Mouse (Mus musculus): Measurements from ENCODE around the gene Tmem141. TPM values are rescaled to one million over a fixed set of nuclear protein-coding genes. Genes with fewer than 3 reads are reported as not detected.

Tmem141 gene
- polyA plus RNA-seq (2016; fragmentation: Nextera tagmentation; extraction: Ambion mirVana): 16.6 and 17.2 TPM in 2 replicates

DNA sequence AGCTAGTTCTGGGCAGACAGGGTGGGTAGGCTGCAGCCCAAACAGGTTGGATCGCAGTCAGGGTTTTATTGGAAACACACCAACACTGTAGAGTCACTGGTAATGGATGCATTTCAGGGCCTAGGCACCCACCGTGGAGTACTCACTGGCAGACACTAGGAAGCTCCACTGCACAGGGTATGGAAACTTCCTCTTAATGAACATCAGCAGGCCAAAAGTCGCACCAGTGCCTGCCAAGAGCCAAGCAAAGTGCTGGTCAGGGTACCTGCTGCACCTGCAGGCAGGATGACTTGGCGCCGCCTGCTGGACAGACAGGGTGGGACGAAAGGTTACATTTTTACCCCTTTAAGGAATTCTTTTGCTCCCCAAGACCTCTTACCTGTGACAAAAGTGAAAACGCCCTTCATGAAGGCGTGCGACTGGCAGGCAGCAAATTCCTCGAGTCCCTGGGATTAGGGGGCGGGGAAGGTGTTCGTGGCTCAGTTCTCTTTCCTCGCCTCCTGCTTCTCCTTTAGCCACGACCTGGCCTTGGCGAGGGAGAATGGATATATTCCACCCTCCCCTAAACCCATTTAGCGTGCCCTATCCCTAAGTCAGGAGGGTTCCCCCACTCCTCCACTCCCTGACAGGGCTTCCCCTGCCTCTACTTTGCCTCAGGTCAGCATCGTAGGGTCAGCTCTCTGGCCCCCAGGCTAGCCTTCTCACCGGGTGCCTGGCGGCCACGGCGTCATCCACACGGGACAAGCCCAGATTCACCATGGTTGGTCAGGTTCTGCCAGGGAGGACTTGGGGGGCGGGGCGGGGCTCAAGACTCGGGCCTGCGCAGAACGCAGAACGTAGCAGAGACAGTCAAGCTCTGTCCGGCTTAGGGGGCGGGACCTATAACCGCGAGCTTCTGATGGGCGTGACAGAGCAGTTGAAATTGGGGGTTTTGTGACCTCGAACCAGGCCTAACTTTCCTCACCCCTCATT lies at the start of gene Tmem141:
TSS of gene Tmem141 (minus strand) at position 777 of the 972 bp plus-strand sequence.
- H3K36me3 ChIP-seq (replicated peaks): no peaks in the 10 kb centered on the region
- H3K9me3 ChIP-seq: no peaks in the 10 kb centered on the region
- peak within 1 kb of the TSS; percentile 62 for H3K4me3 ChIP-seq
- peaks cover 38% of the 10 kb centered on the region for H3K27me3 ChIP-seq (replicated peaks; ENCODE audit: low read depth, poor library complexity, severe bottlenecking)
- H3K27ac ChIP-seq (replicated peaks): peak within 1 kb of the TSS; percentile 77
- 5% methylated on average over 34 of the region's 34 CpGs for WGBS
- peak; percentile 90 for DNase-seq (ENCODE audit: low spot score)
- peaks cover 21% of the 10 kb centered on the region for H3K4me1 ChIP-seq

GRCm38 (mm10) chr2:25666516-25666915 lies 44.7 kb upstream of the Tmem141 start:
- DNase-seq (ENCODE audit: low spot score): no peak
- no peaks in the 10 kb centered on the region for H3K27me3 ChIP-seq (replicated peaks; ENCODE audit: low read depth, poor library complexity, severe bottlenecking)
- 66% methylated on average over 1 of the region's 1 CpGs for WGBS
- no peaks in the 10 kb centered on the region for H3K9me3 ChIP-seq
- no peak overlapping the region for H3K27ac ChIP-seq (replicated peaks)
- H3K36me3 ChIP-seq (replicated peaks): no peaks in the 10 kb centered on the region
- no peaks in the 10 kb centered on the region for H3K4me1 ChIP-seq
- H3K4me3 ChIP-seq: no peak overlapping the region

DNA sequence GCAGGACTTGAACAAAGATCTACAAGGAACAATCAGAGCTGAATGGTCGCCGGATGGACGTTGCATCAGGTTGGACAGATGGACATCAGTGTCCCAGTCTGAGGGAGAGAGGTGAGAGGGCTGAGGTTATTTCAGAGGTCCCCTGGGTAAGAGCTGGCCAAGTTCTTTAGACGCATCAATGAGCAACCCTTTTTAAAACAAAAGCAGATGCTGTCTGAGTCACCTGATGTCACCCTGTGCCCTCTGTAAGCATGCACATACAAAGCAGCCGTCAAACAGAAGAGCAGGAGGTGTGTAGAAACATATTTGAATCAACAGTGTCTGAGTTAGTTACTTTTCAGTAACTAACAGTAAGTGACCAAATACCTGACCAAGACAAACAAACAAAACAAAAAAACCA lies 42.3 kb upstream of the Tmem141 start:
- Histone ChIP-seq H3K4me3 (no peak overlapping the region), H3K4me1 (no peaks in the 10 kb centered on the region), H3K27ac (replicated peaks) (no peak overlapping the region), H3K9me3 (no peaks in the 10 kb centered on the region), H3K36me3 (replicated peaks) (no peaks in the 10 kb centered on the region), H3K27me3 (replicated peaks; ENCODE audit: low read depth, poor library complexity, severe bottlenecking) (no peaks in the 10 kb centered on the region)
- WGBS: 75% methylated on average over 5 of the region's 5 CpGs
- no peak for DNase-seq (ENCODE audit: low spot score)

DNA sequence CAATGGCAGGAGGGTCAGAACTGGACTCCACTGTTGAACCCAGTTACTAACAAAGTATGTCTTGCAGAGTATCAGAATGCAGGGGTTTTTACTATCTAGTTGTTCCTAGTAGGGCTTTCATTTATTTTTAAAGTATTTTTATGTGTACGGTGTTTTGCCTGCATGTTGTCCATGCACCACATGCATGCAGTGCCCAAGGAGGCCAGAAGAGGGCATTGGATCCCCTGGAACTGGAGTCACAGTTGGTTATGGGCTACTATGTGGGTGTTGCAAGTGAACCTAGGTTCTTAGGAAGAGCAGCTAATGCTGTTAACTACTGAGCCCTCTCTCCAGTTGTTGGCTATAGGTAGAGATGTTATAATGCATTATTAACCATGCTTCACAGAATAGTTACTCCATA lies 41.7 kb upstream of the Tmem141 start:
- DNase-seq (ENCODE audit: low spot score): peak; percentile 55
- H3K27me3 ChIP-seq (replicated peaks; ENCODE audit: low read depth, poor library complexity, severe bottlenecking): no peaks in the 10 kb centered on the region
- H3K4me1 ChIP-seq: no peaks in the 10 kb centered on the region
- 68% methylated on average over 1 of the region's 1 CpGs for WGBS
- H3K9me3 ChIP-seq: no peaks in the 10 kb centered on the region
- H3K36me3 ChIP-seq (replicated peaks): no peaks in the 10 kb centered on the region
- no peak overlapping the region for H3K27ac ChIP-seq (replicated peaks)
- no peak overlapping the region for H3K4me3 ChIP-seq

GRCm38 (mm10) chr2:25661245-25661970 lies 39.6 kb upstream of the Tmem141 start:
- H3K27me3 ChIP-seq (replicated peaks; ENCODE audit: low read depth, poor library complexity, severe bottlenecking): no peaks in the 10 kb centered on the region
- H3K9me3 ChIP-seq: no peaks in the 10 kb centered on the region
- no peaks in the 10 kb centered on the region for H3K36me3 ChIP-seq (replicated peaks)
- 86% methylated on average over 6 of the region's 6 CpGs for WGBS
- H3K27ac ChIP-seq (replicated peaks): no peak overlapping the region
- H3K4me3 ChIP-seq: no peak overlapping the region
- no peak for DNase-seq (ENCODE audit: low spot score)
- H3K4me1 ChIP-seq: no peaks in the 10 kb centered on the region

- no peaks in the 10 kb centered on the region for H3K27me3 ChIP-seq (replicated peaks; ENCODE audit: low read depth, poor library complexity, severe bottlenecking)
- H3K9me3 ChIP-seq: no peaks in the 10 kb centered on the region
- 0 out of 2 replicates have a peak, but pooled peaks cover under 1% of the 10 kb centered on the region for H3K4me1 ChIP-seq
- H3K36me3 ChIP-seq (replicated peaks): no peaks in the 10 kb centered on the region
- no peak overlapping the region for H3K27ac ChIP-seq (replicated peaks)
- no peak for DNase-seq (ENCODE audit: low spot score)
- H3K4me3 ChIP-seq: no peak overlapping the region
- WGBS: 88% methylated on average over 8 of the region's 8 CpGs
These were observed 38.5 kb upstream of the Tmem141 start for GRCm38 (mm10) chr2:25660279-25660678.

DNA sequence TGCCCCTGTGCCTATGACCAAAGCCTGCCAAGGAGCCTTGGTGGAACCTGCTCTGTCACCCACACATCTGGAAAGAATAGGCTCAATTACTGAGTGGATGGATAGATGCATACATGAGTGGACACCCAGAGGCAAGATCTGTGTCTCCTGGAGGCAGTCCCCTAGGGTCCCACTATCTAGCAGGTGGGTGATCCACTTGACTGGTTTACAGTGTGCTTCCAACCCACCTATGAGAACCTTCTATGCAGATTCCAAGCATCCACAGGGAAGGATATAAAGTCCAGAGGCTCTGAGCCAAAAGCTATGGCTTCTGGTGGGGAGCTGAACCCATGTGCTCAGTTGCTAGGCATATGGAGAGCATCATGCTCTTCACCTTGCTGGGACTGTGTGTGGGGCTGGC lies 35.8 kb upstream of the Tmem141 start, which contains the start of gene Lcn5:
TSS of gene Lcn5 (plus strand) at position 301 of the 400 bp plus-strand sequence.
- Histone ChIP-seq H3K9me3 (no peaks in the 10 kb centered on the region), H3K4me1 (peaks cover 15% of the 10 kb centered on the region), H3K27ac (replicated peaks) (no peak within 1 kb of the TSS), H3K36me3 (replicated peaks) (no peaks in the 10 kb centered on the region), H3K27me3 (replicated peaks; ENCODE audit: low read depth, poor library complexity, severe bottlenecking) (no peaks in the 10 kb centered on the region), H3K4me3 (no peak within 1 kb of the TSS)
- DNase-seq (ENCODE audit: low spot score): no peak

DNA sequence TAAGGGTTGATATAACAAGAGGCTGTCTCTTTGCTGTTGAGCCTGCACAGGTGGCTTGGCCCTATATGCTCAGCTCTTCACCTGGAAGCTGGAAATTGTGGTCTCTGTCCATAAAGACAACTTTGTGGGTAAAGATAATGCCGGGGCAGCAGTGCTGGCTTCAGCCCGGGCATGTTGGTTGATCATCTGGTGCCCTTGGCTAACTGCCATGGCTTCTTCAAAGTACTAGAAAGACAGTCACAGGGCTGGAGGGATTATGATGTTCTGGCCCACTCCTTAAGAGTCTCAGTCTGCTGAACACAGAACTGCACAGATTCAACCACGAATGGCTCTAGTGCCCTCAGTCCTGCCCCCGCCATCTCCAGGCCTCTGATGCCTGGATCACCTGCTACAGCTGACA lies 35.4 kb upstream of the Tmem141 start:
- no peak overlapping the region for H3K27ac ChIP-seq (replicated peaks)
- H3K4me1 ChIP-seq: peaks cover 15% of the 10 kb centered on the region
- no peak overlapping the region for H3K4me3 ChIP-seq
- DNase-seq (ENCODE audit: low spot score): no peak
- no peaks in the 10 kb centered on the region for H3K27me3 ChIP-seq (replicated peaks; ENCODE audit: low read depth, poor library complexity, severe bottlenecking)
- 91% methylated on average over 4 of the region's 4 CpGs for WGBS
- no peaks in the 10 kb centered on the region for H3K36me3 ChIP-seq (replicated peaks)
- H3K9me3 ChIP-seq: no peaks in the 10 kb centered on the region

DNA sequence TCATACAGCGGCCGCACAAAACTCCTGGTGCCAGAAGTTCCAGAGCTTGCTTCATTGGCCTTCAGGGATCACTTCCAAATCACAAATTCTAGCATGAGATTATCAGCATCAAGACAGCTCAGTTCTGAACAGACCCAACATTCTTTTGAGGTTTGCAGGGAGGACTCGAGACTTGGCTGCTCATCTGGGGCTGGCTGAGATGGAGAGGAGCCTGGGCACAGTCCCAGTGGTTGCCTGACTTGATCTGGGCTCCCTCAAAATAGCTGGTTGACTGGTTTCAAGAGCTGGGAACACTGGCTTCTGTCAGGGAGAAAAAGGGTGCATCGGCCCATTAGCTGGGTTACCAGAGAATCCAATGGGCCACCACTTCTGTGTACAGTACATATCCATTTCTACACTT lies 34.9 kb upstream of the Tmem141 start:
- no peak for DNase-seq (ENCODE audit: low spot score)
- Histone ChIP-seq H3K27ac (replicated peaks) (no peak overlapping the region), H3K27me3 (replicated peaks; ENCODE audit: low read depth, poor library complexity, severe bottlenecking) (no peaks in the 10 kb centered on the region), H3K4me1 (peaks cover 15% of the 10 kb centered on the region), H3K36me3 (replicated peaks) (no peaks in the 10 kb centered on the region), H3K4me3 (no peak overlapping the region), H3K9me3 (no peaks in the 10 kb centered on the region)
- 89% methylated on average over 4 of the region's 4 CpGs for WGBS

DNA sequence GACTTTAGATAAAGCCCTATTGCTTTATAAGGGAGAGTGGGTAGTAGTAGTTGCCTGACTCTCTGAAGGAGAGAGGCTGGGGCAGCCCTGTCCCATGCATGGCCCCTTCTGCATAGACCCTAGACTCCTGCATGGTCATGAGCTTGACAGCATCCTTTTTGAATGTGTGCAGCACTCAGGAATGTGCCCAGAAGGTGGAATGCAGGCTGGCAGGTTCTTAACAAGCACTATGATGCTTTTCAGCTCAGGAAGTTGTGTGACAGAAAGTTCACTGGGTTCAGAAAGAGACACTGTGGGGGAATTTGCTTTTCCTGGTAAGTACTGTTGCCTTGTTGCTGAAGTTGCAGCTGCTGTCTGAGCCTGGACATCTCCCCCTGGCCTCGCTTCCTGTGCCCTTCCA lies 32.7 kb upstream of the Tmem141 start:
- Histone ChIP-seq H3K9me3 (no peaks in the 10 kb centered on the region), H3K36me3 (replicated peaks) (no peaks in the 10 kb centered on the region), H3K4me3 (no peak overlapping the region), H3K27me3 (replicated peaks; ENCODE audit: low read depth, poor library complexity, severe bottlenecking) (no peaks in the 10 kb centered on the region), H3K4me1 (peaks cover 15% of the 10 kb centered on the region), H3K27ac (replicated peaks) (0 out of 2 replicates have a peak overlapping the region, but pooled peaks have one; percentile 7)
- 45% methylated on average over 1 of the region's 1 CpGs for WGBS
- peak; percentile 26 for DNase-seq (ENCODE audit: low spot score)

GRCm38 (mm10) chr2:25652902-25653301 lies 31.1 kb upstream of the Tmem141 start, which contains the start of gene Lcn8:
Gene Lcn8 (plus strand): TSS chr2:25653120.
- WGBS: 78% methylated on average over 2 of the region's 2 CpGs
- Histone ChIP-seq H3K9me3 (no peaks in the 10 kb centered on the region), H3K27ac (replicated peaks) (no peak within 1 kb of the TSS), H3K36me3 (replicated peaks) (no peaks in the 10 kb centered on the region), H3K4me1 (peaks cover 15% of the 10 kb centered on the region), H3K27me3 (replicated peaks; ENCODE audit: low read depth, poor library complexity, severe bottlenecking) (no peaks in the 10 kb centered on the region), H3K4me3 (no peak within 1 kb of the TSS)
- no peak for DNase-seq (ENCODE audit: low spot score)

DNA sequence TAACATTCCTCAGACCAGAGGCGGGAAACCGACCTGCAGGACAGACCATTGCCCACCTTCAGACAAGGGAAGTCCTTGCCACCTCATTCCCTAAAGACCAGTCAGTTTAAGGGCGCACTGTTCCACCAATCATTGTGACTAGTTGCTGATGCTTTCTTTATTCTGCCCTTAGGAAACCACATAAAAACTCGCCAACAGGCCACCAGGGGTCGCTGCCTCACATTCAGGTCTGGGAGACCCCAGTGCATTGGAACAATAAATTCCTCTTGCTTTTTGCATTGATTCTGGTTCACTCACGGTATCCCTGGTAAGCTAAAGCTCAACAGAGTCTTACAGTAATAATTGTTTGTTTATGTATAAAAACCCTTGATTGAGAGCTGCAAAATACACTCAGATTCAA lies 18.1 kb upstream of the Tmem141 start:
- Histone ChIP-seq H3K4me3 (no peak overlapping the region), H3K27me3 (replicated peaks; ENCODE audit: low read depth, poor library complexity, severe bottlenecking) (no peaks in the 10 kb centered on the region), H3K36me3 (replicated peaks) (no peaks in the 10 kb centered on the region), H3K4me1 (0 out of 2 replicates have a peak, but pooled peaks cover 3% of the 10 kb centered on the region), H3K9me3 (no peaks in the 10 kb centered on the region), H3K27ac (replicated peaks) (no peak overlapping the region)
- WGBS: 15% methylated on average over 6 of the region's 6 CpGs
- DNase-seq (ENCODE audit: low spot score): peak; percentile 71

Data from embryonic facial prominence, embryonic 10.5 days (tissue).